Mouse (Mus musculus) cerebellum, adult 18-20 months (tissue): ENCODE results near the gene Morf4l1.
"Not testable (repeated sequence)": the region's sequence is repeated elsewhere in the genome, so short reads cannot be mapped to it uniquely, and the experiment has no call there.

Experiments used
- DNase-seq, 2 experiments: peaks; one replicate each; pipeline ENCODE4 v3.0.0; 2021

Gene Morf4l1

GRCm38 (mm10) chr9:90113651-90114566 lies 665 bp downstream of the Morf4l1 start:
- peak; percentile 87 to 89 for DNase-seq

GRCm38 (mm10) chr9:90113151-90113550 lies 1.4 kb downstream of the Morf4l1 start:
- DNase-seq: no peak

GRCm38 (mm10) chr9:90109386-90109785 lies 5.2 kb downstream of the Morf4l1 start:
- no peak for DNase-seq

- no peak for DNase-seq
These were observed 6.3 kb downstream of the Morf4l1 start for GRCm38 (mm10) chr9:90108272-90108671.

GRCm38 (mm10) chr9:90106915-90107314 lies 7.7 kb downstream of the Morf4l1 start:
- no peak for DNase-seq

GRCm38 (mm10) chr9:90105462-90105861 lies 9.1 kb downstream of the Morf4l1 start:
- no peak for DNase-seq

- DNase-seq: no peak
These were observed 13.8 kb downstream of the Morf4l1 start for GRCm38 (mm10) chr9:90100760-90101159.

- no peak for DNase-seq
These were observed 15.6 kb downstream of the Morf4l1 start for GRCm38 (mm10) chr9:90098934-90099333.

GRCm38 (mm10) chr9:90089339-90090104 lies 25.1 kb downstream of the Morf4l1 start:
- no peak for DNase-seq

GRCm38 (mm10) chr9:90087906-90088485 lies 26.6 kb downstream of the Morf4l1 start:
- DNase-seq: no peak

GRCm38 (mm10) chr9:90084766-90085468 lies 29.7 kb downstream of the Morf4l1 start:
- no peak for DNase-seq

- no peak for DNase-seq
These were observed 30.4 kb downstream of the Morf4l1 start for GRCm38 (mm10) chr9:90084152-90084551.

GRCm38 (mm10) chr9:90082992-90083391 lies 31.6 kb downstream of the Morf4l1 start:
- no peak for DNase-seq

- DNase-seq: not testable (repeated sequence)
These were observed 32.6 kb downstream of the Morf4l1 start for GRCm38 (mm10) chr9:90081961-90082360.

GRCm38 (mm10) chr9:90076849-90077461 lies 37.6 kb downstream of the Morf4l1 start:
- DNase-seq: peak; percentile 53 to 62

- DNase-seq: no peak
These were observed 38.4 kb downstream of the Morf4l1 start for GRCm38 (mm10) chr9:90076131-90076530.

- DNase-seq: no peak
These were observed 39.2 kb downstream of the Morf4l1 start for GRCm38 (mm10) chr9:90075336-90075735.

- DNase-seq: no peak
These were observed 44.4 kb downstream of the Morf4l1 start for GRCm38 (mm10) chr9:90070174-90070573.

GRCm38 (mm10) chr9:90069485-90069884 lies 45.1 kb downstream of the Morf4l1 start:
- no peak for DNase-seq

- no peak for DNase-seq
These were observed 45.8 kb downstream of the Morf4l1 start for GRCm38 (mm10) chr9:90068786-90069185.

- no peak for DNase-seq
These were observed 47.2 kb downstream of the Morf4l1 start for GRCm38 (mm10) chr9:90067341-90067740.

GRCm38 (mm10) chr9:90060932-90061331 lies 53.6 kb downstream of the Morf4l1 start:
- DNase-seq: not testable (repeated sequence)

- DNase-seq: no peak
These were observed 54.0 kb downstream of the Morf4l1 start for GRCm38 (mm10) chr9:90060574-90060875.
